Mouse (Mus musculus): Measurements from ENCODE around the gene Gm20403. TPM values are rescaled to one million over a fixed set of nuclear protein-coding genes. Genes with fewer than 3 reads are reported as not detected.

Gene Gm20403
- total and polyA plus RNA-seq, 2 experiments from 2014 or later: not detected

DNA sequence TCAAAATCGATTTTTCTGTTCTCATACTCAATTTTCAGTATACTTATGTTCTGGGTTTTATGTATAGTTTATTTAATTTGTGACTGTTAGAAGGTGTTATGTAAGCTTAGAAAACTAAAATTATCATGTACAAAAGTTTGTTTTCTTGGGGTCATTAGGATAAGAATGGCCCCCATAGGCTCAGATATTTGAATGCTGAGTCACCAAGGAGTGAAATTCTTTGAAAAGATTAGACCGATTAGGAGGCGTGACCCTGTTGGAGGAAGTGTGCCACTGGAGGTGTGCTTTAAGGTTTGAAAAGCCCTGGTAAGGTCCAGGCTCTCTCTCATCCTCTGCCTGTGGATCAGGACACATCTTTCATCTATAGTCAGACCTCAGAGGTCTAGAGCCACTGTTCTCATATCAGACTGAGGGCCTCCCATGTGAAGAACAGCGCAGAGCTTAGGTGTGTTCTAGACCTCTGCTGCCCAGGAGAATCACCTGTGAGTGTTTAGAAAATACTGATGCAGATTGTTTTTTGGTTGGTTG lies 2.1 kb upstream of the Gm20403 start:
- H3K4me1 ChIP-seq (ENCODE audit: insufficient read depth, low read length): no peaks in the 10 kb centered on the region; the same call in none of the 2 replicates
- H3K4me3 ChIP-seq (ENCODE audit: low read depth, low read length): no peak overlapping the region
- no peak overlapping the region for H3K9ac ChIP-seq (replicated peaks; ENCODE audit: low read length, poor library complexity, severe bottlenecking)
- DNase-seq (ENCODE audit: low spot score) (no peak), ATAC-seq (ENCODE audit: low FRiP score) (no peak)
- H3K4me2 ChIP-seq (ENCODE audit: low read depth, low read length, poor library complexity, severe bottlenecking): no peak overlapping the region
- H3K9me3 ChIP-seq (ENCODE audit: low read length): no peaks in the 10 kb centered on the region
- no peaks in the 10 kb centered on the region for H3K27me3 ChIP-seq (ENCODE audit: insufficient read depth, low read length)
- H3K27ac ChIP-seq (ENCODE audit: low read depth, low read length): no peak overlapping the region
- H3K36me3 ChIP-seq (ENCODE audit: insufficient read depth, low read length): no peaks in the 10 kb centered on the region
- 77% methylated on average over 4 of the region's 4 CpGs for WGBS
- TF ChIP-seq CTCF (IDR thresholded peaks at IDR 0.05): no peak

DNA sequence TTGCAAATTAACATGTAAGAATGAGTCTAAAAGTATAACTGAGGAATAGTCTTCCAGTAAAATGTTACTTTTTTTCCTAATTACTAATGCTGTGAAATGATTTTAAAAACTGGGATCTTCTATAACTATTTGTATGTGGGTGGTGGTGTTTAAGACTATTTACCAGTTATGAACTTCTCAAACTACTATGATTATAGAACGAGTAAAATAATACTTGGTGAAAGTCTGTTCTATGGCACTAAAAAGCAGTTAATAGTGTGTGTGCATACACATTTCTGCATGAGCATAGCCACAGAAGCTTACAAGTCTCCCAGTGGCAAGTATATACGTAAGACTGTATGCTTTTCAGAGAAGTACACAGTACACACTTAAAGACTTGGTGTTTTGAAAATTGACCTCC lies 827 bp upstream of the Gm20403 start:
- H3K9ac ChIP-seq (replicated peaks; ENCODE audit: low read length, poor library complexity, severe bottlenecking): no peak overlapping the region
- no peaks in the 10 kb centered on the region for H3K9me3 ChIP-seq (ENCODE audit: low read length)
- WGBS: 88% methylated on average over 2 of the region's 2 CpGs
- H3K4me1 ChIP-seq (ENCODE audit: insufficient read depth, low read length): no peaks in the 10 kb centered on the region; the same call in none of the 2 replicates
- ATAC-seq (ENCODE audit: low FRiP score) (no peak), DNase-seq (ENCODE audit: low spot score) (no peak)
- H3K27ac ChIP-seq (ENCODE audit: low read depth, low read length): no peak overlapping the region
- H3K4me3 ChIP-seq (ENCODE audit: low read depth, low read length): no peak overlapping the region
- TF ChIP-seq CTCF (IDR thresholded peaks at IDR 0.05): no peak
- H3K36me3 ChIP-seq (ENCODE audit: insufficient read depth, low read length): no peaks in the 10 kb centered on the region
- H3K4me2 ChIP-seq (ENCODE audit: low read depth, low read length, poor library complexity, severe bottlenecking): no peak overlapping the region
- no peaks in the 10 kb centered on the region for H3K27me3 ChIP-seq (ENCODE audit: insufficient read depth, low read length)

DNA sequence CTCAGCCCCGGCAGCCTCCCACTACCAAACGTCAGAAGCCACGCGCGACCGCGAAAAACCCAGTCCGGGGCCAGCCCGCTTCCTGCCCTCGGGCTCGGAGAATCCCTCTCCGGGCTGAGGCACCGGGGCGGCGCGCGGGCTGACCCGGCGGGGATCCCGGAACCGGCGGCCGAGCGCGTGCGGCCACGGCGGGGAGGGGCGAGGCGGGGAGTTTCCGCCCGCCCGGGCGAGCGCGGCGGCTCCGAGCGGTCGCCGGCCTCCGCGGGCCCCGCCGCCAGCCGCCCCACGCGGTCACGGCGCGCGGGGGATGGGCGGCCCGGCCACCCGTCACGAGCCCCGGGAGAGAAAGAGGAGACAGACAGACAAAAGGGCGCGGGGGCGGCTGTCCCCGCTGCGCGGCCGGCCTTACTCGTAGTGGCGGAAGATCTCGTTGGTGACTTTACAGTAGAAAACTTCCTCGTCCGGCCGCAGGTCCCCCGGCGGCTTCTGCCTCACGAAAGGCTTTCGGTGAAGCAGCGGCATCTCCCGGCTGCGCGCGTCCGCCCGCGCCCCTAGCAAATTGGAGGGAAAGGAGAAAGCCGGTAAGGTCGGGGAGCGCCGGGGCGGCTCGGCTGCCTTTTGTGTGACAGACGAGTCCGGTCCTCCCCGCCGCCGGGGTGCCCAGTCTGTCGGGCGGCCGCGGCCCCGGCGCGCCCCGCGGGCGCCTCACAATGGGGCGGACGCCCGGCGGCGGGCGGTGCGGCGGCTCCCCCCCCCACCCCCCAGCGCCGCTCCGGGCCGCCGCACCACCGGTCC lies 875 bp downstream of the Gm20403 start:
- peak overlapping the region; percentile 94 for H3K4me2 ChIP-seq (ENCODE audit: low read depth, low read length, poor library complexity, severe bottlenecking)
- peak overlapping the region; percentile 27 for H3K27ac ChIP-seq (ENCODE audit: low read depth, low read length)
- WGBS: under 1% methylated on average over 68 of the region's 117 CpGs
- no peaks in the 10 kb centered on the region for H3K9me3 ChIP-seq (ENCODE audit: low read length)
- ATAC-seq (ENCODE audit: low FRiP score) (peak; percentile 57), DNase-seq (ENCODE audit: low spot score) (peak; percentile 53)
- peak; percentile 18; the same call in 1 of the 2 replicates for TF ChIP-seq CTCF (IDR thresholded peaks at IDR 0.05)
- H3K9ac ChIP-seq (replicated peaks; ENCODE audit: low read length, poor library complexity, severe bottlenecking): peak overlapping the region; percentile 65
- no peaks in the 10 kb centered on the region; the same call in none of the 2 replicates for H3K4me1 ChIP-seq (ENCODE audit: insufficient read depth, low read length)
- H3K36me3 ChIP-seq (ENCODE audit: insufficient read depth, low read length): no peaks in the 10 kb centered on the region
- H3K4me3 ChIP-seq (ENCODE audit: low read depth, low read length): peak overlapping the region; percentile 87
- H3K27me3 ChIP-seq (ENCODE audit: insufficient read depth, low read length): no peaks in the 10 kb centered on the region

DNA sequence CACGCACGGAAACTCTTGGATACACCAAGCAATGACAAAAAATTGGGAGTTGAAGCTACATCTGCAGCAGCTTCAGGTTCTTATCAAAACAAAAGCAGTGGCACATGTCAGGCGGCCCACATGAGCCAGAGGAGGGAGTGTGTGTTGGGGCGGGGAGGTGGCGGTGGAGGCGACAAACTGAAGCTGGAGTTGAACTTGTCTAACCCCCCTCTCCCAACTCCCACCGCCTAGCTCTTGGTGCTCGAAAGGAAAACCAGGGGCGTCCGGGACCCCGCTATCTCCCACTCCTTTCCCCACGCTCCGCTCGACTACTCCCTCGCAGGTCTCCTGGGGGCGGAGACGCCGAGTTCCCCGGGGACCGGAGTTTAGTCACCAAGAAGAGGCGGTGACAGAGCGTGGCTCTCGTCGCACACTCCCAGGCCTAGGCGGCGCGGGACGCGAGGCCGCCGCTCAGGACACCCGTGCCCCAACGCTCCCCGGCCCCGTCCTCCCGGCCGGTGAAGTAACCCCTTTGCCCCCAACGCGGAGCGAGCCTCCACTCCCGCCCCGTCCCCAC lies 1.6 kb downstream of the Gm20403 start:
- H3K9ac ChIP-seq (replicated peaks; ENCODE audit: low read length, poor library complexity, severe bottlenecking): peak overlapping the region; percentile 65
- H3K9me3 ChIP-seq (ENCODE audit: low read length): no peaks in the 10 kb centered on the region
- WGBS: under 1% methylated on average over 42 of the region's 42 CpGs
- ATAC-seq (ENCODE audit: low FRiP score) (peak; percentile 81), DNase-seq (ENCODE audit: low spot score) (peak; percentile 57)
- H3K4me2 ChIP-seq (ENCODE audit: low read depth, low read length, poor library complexity, severe bottlenecking): peak overlapping the region; percentile 94
- peak overlapping the region; percentile 87 for H3K4me3 ChIP-seq (ENCODE audit: low read depth, low read length)
- TF ChIP-seq CTCF (IDR thresholded peaks at IDR 0.05): no peak
- H3K4me1 ChIP-seq (ENCODE audit: insufficient read depth, low read length): no peaks in the 10 kb centered on the region; the same call in none of the 2 replicates
- H3K27ac ChIP-seq (ENCODE audit: low read depth, low read length): peak overlapping the region; percentile 27
- H3K27me3 ChIP-seq (ENCODE audit: insufficient read depth, low read length): no peaks in the 10 kb centered on the region
- no peaks in the 10 kb centered on the region for H3K36me3 ChIP-seq (ENCODE audit: insufficient read depth, low read length)

DNA sequence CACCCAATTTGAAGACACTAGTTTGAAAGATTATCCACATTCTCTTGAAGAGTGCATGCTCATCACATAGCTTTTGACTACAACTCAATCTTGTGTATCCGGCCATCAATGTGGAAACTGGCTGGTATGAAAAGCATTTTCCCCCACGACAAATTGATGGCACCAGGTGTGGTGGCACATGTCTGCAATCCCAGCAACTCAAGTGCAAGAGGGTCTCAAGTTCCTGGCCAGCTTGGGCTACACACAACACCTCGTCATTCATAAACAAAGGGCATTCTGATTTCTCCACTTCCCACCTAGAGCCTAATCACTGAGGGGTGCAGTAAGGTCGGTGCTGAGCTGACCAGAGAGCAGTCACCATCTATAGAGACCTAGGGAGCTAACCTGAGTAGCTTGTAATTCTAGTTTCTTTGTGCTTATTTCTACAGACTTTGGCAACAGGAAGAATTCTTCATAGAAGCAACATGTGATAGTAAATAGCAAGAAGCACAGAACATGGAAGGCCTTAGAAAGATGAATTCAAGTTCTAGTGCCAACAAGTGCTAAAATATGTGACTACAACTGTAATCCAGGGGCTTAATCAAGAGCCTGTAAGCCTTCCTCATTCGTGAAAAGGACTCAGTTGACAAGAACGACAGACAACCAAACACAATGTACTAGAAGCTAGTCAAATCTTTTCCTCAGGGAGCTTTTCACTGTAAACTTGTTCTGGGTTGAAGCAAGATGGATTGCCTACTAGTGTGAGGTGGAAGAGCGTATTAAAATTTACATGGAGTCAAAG lies 3.2 kb downstream of the Gm20403 start:
- no peak for ATAC-seq (ENCODE audit: low FRiP score)
- Histone ChIP-seq H3K36me3 (ENCODE audit: insufficient read depth, low read length) (no peaks in the 10 kb centered on the region), H3K9ac (replicated peaks; ENCODE audit: low read length, poor library complexity, severe bottlenecking) (no peak overlapping the region), H3K9me3 (ENCODE audit: low read length) (no peaks in the 10 kb centered on the region), H3K4me1 (ENCODE audit: insufficient read depth, low read length) (no peaks in the 10 kb centered on the region; the same call in none of the 2 replicates), H3K27ac (ENCODE audit: low read depth, low read length) (no peak overlapping the region), H3K4me3 (ENCODE audit: low read depth, low read length) (no peak overlapping the region), H3K27me3 (ENCODE audit: insufficient read depth, low read length) (no peaks in the 10 kb centered on the region), H3K4me2 (ENCODE audit: low read depth, low read length, poor library complexity, severe bottlenecking) (no peak overlapping the region)
- TF ChIP-seq CTCF (IDR thresholded peaks at IDR 0.05): no peak
- WGBS: 76% methylated on average over 7 of the region's 7 CpGs
- DNase-seq (ENCODE audit: low spot score): no peak
